Mouse (Mus musculus) stomach, postnatal 0 days (tissue): ENCODE data around the gene Spata2.

Experiments
- CTCF ChIP-seq: IDR thresholded peaks from 2 replicates; pipeline ENCODE4 v1.5.1; 2016; ENCODE audit warnings: antibody characterized with exemption, low read depth, mild to moderate bottlenecking, moderate library complexity
- EP300 ChIP-seq: optimal IDR thresholded peaks from 2 replicates; pipeline ENCODE3; 2016; ENCODE audit warnings: antibody characterized with exemption

DNA sequence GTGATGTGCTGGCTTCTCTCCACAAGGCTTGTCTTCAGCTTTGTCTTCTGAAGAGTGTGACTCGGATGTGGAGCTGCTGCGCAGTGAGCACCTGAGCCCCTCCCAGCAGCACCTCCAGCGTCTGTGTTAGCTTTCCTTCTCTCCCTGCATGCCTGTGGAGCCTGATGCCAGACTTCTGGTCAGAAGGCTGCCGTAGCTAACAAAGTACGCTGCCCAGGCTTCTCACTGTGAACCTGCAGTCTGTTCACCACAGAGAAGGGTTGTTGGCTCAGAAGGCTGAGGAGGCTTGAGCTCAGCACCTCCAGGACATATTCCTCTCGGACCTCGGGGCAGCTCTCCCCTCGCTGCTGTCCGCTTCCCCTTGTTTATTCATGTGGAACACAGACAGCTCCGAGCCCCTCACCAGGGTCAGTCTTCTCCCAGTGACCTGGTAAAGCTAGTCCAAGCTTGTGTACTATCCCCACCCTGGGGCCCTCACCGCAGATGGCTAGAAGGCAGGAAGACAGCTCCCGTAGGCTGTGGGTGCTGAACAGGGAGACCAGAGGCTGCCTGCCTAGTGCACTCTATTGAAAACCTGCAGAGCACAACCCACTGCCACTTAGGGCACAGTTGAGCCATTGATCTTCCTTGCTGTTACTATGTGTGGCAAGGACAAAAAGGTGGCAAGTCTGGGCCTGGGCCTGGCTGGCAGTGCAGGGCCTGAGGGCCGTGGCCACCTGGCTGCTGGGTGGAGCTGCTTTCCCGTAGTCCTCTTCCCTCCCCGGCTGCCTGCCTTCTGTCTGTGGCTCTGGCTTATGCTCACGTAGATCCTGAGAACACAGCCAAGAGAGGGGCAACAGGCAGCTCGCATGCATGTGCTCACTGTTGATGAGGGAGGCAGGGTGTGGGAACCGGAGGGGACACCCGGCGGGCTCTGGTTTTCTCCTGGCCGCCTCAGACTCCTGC is 43.1 kb downstream of the Spata2 start:
- TF ChIP-seq CTCF = no peak
- no peak for TF ChIP-seq EP300
